In genomic region chr7:17009326-17010009, GRCm38 (mm10) we compare ENCODE assay signal across 15 mouse cellular contexts. TPM values are rescaled to one million over a fixed set of nuclear protein-coding genes. Genes with fewer than 3 reads are reported as not detected.
DNase-seq lines count a peak whose midpoint lies in the region; ATAC-seq lines count a peak whose summit lies in the region.
"Had no signal": no experiment of that assay in that cellular context is flagged by ENCODE, and none has a peak within 500 bp of the region (broad histone marks: within the 10 kb centered on the region; RNA-seq: fewer than 3 reads in every experiment).

No protein-coding gene starts in this region.

- ATAC-seq in CD4-positive, CD25-positive, alpha-beta regulatory T cell, adult 4 months = peak; percentile 89
- ATAC-seq in megakaryocyte, adult 5-6 weeks (ENCODE audit: poor library complexity, severe bottlenecking) = peak; percentile 48; the same call in 1 of the 2 replicates
- ATAC-seq: intestine, postnatal 0 days had no signal

- peak; percentile 60 for DNase-seq in CD4-positive helper T cell, adult 2 months (ENCODE audit: low read depth, low spot score)
- peak; percentile 83 for DNase-seq in thymus, postnatal 14 days
- no peak for DNase-seq in left cerebral cortex, adult 8-10 months (ENCODE audit: low spot score in 2 of 2)
- no peak for DNase-seq in embryo, embryonic 11 days
- no peak for DNase-seq in right cerebral cortex, postnatal 4 days
- DNase-seq: adrenal gland, postnatal 10 days; cerebellum, adult 11 months; heart, adult 18-20 months; kidney, postnatal 10 days; layer of hippocampus, adult 9-11 months had no signal

RNA-seq across cellular contexts. Expression of gene Ccdc8, which starts 17.0 kb away (rescaled TPM):
- polyA plus RNA-seq in CD4-positive, CD25-positive, alpha-beta regulatory T cell, adult 4 months (2017; shearing (Covaris generic)) = under 1 TPM in 1 of 2 experiments, not detected in 1; 0.20 TPM
- 0.02 and 0.07 TPM in 2 replicates for total RNA-seq in megakaryocyte, adult 5-6 weeks (2015)
- total RNA-seq in megakaryocyte, adult 5-6 weeks (2017) = 0.40 and 0.69 TPM in 2 replicates
- total RNA-seq in left cerebral cortex, adult 8-10 months (2022) = 1 to 10 TPM; 1.9 to 2.3 (median 2.1) TPM

RNA-seq across cellular contexts. Expression of gene Ppp5c, which starts 18.3 kb away (rescaled TPM):
- polyA plus RNA-seq in CD4-positive, CD25-positive, alpha-beta regulatory T cell, adult 4 months (2017; shearing (Covaris generic)) = 10 to 100 TPM; 56.6 to 76.0 TPM
- total RNA-seq in megakaryocyte, adult 5-6 weeks (2015) = 39.9 and 51.4 TPM in 2 replicates
- total RNA-seq in megakaryocyte, adult 5-6 weeks (2017) = 31.6 and 33.1 TPM in 2 replicates
- 100 to 1,000 TPM; 149 to 165 (median 157) TPM for total RNA-seq in left cerebral cortex, adult 8-10 months (2022)

RNA-seq across cellular contexts. Expression of gene Gm42372, which starts 26.6 kb away (rescaled TPM):
- 1 to 10 TPM; 4.8 to 4.9 TPM for polyA plus RNA-seq in CD4-positive, CD25-positive, alpha-beta regulatory T cell, adult 4 months (2017; shearing (Covaris generic))
- total RNA-seq in megakaryocyte, adult 5-6 weeks (2015) = 0.18 TPM in 1 of 2 replicates, not detected in the other
- total RNA-seq in megakaryocyte, adult 5-6 weeks (2017) = 0.04 and 0.11 TPM in 2 replicates
- 10 to 100 TPM; 60.8 to 66.8 (median 62.2) TPM for total RNA-seq in left cerebral cortex, adult 8-10 months (2022)
- total RNA-seq: gastrocnemius, adult 8-10 months had no signal
- polyA plus RNA-seq: heart, postnatal 0 days had no signal

RNA-seq across cellular contexts. Expression of gene Pnmal1, which starts 50.0 kb away (rescaled TPM):
- polyA plus RNA-seq in CD4-positive, CD25-positive, alpha-beta regulatory T cell, adult 4 months (2017; shearing (Covaris generic)) = not detected
- total RNA-seq in megakaryocyte, adult 5-6 weeks (2015) = not detected in 2 replicates
- total RNA-seq in megakaryocyte, adult 5-6 weeks (2017) = not detected in 2 replicates
- total RNA-seq in left cerebral cortex, adult 8-10 months (2022) = 100 to 1,000 TPM; 101 to 107 (median 104) TPM
- total RNA-seq: heart, adult 18-20 months had no signal

RNA-seq across cellular contexts. Expression of gene Hif3a, which starts 52.8 kb away (rescaled TPM):
- under 1 TPM; 0.60 to 0.91 TPM for polyA plus RNA-seq in CD4-positive, CD25-positive, alpha-beta regulatory T cell, adult 4 months (2017; shearing (Covaris generic))
- 0.11 and 0.25 TPM in 2 replicates for total RNA-seq in megakaryocyte, adult 5-6 weeks (2015)
- total RNA-seq in megakaryocyte, adult 5-6 weeks (2017) = 0.24 TPM in 1 of 2 replicates, not detected in the other
- total RNA-seq in left cerebral cortex, adult 8-10 months (2022) = 10 to 100 TPM in 1 of 4 experiments, 1 to 10 TPM in 3; 5.9 to 11.5 (median 8.9) TPM

Comparison
In these comparisons a context has a peak if more than half of its experiments do, and no peak if none do; other contexts are left out.
1. DNase-seq: peak in CD4-positive helper T cell, adult 2 months (single experiment) and thymus, postnatal 14 days (single experiment); none in left cerebral cortex, adult 8-10 months (0 of 2), embryo, embryonic 11 days (single experiment) and right cerebral cortex, postnatal 4 days (single experiment).
2. RNA of gene Gm42372, which starts 26.6 kb away (total RNA-seq): 60.8 to 66.8 TPM in left cerebral cortex, adult 8-10 months; 0.04 to 0.18 TPM in megakaryocyte, adult 5-6 weeks; every median in the first group is over 10 times any median in the second.